Mouse (Mus musculus) stomach, embryonic 16.5 days (tissue): ENCODE results near the gene Lancl3. TPM values are rescaled to one million over a fixed set of nuclear protein-coding genes. Genes with fewer than 3 reads are reported as not detected.

Source experiments
- ATAC-seq: fragments of 200-750 bp; cut with Nextera tagmentation; 2 replicates; pipeline ENCODE4 v1.8.0; 2017; ENCODE audit warnings: moderate number of reproducible peaks, moderate TSS enrichment; ENCODE audit not compliant: insufficient read depth, low FRiP score
- H3K27ac ChIP-seq: fragments of 300-500 bp; sonication (generic); 2 replicates; pipeline ENCODE4 v1.5.1; 2014; ENCODE audit warnings: low read length
- H3K27me3 ChIP-seq: fragments of 300-500 bp; sonication (generic); 2 replicates; pipeline ENCODE4 v1.6.1; 2014; ENCODE audit warnings: low read length, control low read depth, mixed read lengths; ENCODE audit not compliant: control insufficient read depth, insufficient read depth
- H3K36me3 ChIP-seq: fragments of 300-500 bp; sonication (generic); 2 replicates; pipeline ENCODE4 v1.6.1; 2014; ENCODE audit warnings: low read length; ENCODE audit not compliant: control insufficient read depth, insufficient read depth
- H3K4me1 ChIP-seq: fragments of 300-500 bp; sonication (generic); 2 replicates; pipeline ENCODE4 v1.6.1; 2014; ENCODE audit warnings: low read length, control low read depth, mixed read lengths; ENCODE audit not compliant: control insufficient read depth, insufficient read depth
- H3K4me2 ChIP-seq: fragments of 300-500 bp; sonication (generic); 2 replicates; pipeline ENCODE4 v1.6.1; 2014; ENCODE audit warnings: low read depth, low read length, mixed read lengths
- H3K4me3 ChIP-seq: fragments of 300-500 bp; sonication (generic); replicated peaks from 2 replicates; pipeline ENCODE4 v1.5.1; 2014; ENCODE audit warnings: mild to moderate bottlenecking, low read length
- H3K9ac ChIP-seq: fragments of 300-500 bp; sonication (generic); 2 replicates; pipeline ENCODE4 v1.6.1; 2014; ENCODE audit warnings: low read length
- H3K9me3 ChIP-seq: fragments of 300-500 bp; sonication (generic); replicated peaks from 2 replicates; pipeline ENCODE4 v1.6.1; 2016; ENCODE audit warnings: low read length, control low read depth; ENCODE audit not compliant: control insufficient read depth
- WGBS: fragments of 180-500 bp; shearing (Covaris S2); extraction: QIAGEN DNeasy Blood & Tissue Kit; methylation state at CpG from one replicate; pipeline ENCODE4 v1.1.7; 2014; 5-methylcytosine and 5-hydroxymethylcytosine counted together
- polyA plus RNA-seq: library from polyadenylated mRNA; unstranded; fragments of >200 nt; fragmentation: Nextera tagmentation; extraction: Ambion mirVana; gene quantifications from 2 replicates; pipeline ENCODE4 v1.2.1, GENCODE M21; 2015

Lancl3 gene
- polyA plus RNA-seq, 1 experiment from 2014 or later = 2.1 TPM

DNA sequence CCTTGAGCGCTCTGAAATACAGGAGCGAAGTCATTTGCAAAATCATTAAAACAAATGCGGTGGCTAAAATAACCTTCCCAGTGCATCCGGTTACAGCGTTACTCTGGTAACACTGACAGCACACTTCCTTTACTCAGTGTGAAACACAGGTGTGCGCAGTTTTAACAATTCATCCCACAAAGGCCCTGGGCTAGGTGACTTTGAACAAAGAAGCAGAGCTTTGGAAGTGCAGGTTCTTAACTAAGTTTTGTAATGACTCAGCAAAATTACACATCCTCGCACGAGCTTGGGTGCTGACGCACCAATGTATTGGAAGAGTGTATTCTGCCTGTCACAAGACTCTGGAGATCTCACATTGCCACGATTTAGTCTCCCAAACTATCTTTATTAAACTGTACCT is 54.3 kb downstream of the Lancl3 start:
- H3K4me3 ChIP-seq = no peak overlapping the region
- H3K36me3 ChIP-seq = no peaks in the 10 kb centered on the region
- ATAC-seq = no peak
- H3K9ac ChIP-seq = no peak overlapping the region
- H3K27ac ChIP-seq = no peak overlapping the region
- H3K4me2 ChIP-seq = no peak overlapping the region
- no peaks in the 10 kb centered on the region for H3K27me3 ChIP-seq
- H3K4me1 ChIP-seq = no peaks in the 10 kb centered on the region
- H3K9me3 ChIP-seq = no peaks in the 10 kb centered on the region
- WGBS = 68% methylated on average over 10 of the region's 10 CpGs

DNA sequence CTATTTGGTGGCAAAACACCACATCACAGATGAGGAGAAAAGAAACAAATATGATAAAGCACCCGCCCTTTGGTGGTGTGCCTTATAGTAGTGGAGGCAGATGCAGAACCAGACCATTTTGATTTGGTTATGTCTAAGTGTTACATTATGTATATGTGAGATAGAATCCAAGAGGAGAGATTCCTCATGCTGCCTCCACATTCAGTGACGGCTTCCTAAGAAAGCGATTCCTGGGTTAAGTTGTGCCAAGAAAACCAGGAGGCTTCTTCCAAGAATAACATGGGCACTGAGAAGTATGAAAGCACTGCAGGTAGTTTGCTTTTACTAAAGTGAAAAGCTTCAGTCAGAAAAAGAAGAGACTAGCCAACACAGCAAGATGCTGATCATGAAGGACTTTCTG is 55.2 kb downstream of the Lancl3 start:
- Histone ChIP-seq H3K9ac (no peak overlapping the region), H3K9me3 (no peaks in the 10 kb centered on the region), H3K27ac (no peak overlapping the region), H3K4me3 (no peak overlapping the region), H3K36me3 (no peaks in the 10 kb centered on the region), H3K4me2 (no peak overlapping the region), H3K4me1 (no peaks in the 10 kb centered on the region), H3K27me3 (no peaks in the 10 kb centered on the region)
- WGBS = 87% methylated on average over 3 of the region's 3 CpGs
- no peak for ATAC-seq

DNA sequence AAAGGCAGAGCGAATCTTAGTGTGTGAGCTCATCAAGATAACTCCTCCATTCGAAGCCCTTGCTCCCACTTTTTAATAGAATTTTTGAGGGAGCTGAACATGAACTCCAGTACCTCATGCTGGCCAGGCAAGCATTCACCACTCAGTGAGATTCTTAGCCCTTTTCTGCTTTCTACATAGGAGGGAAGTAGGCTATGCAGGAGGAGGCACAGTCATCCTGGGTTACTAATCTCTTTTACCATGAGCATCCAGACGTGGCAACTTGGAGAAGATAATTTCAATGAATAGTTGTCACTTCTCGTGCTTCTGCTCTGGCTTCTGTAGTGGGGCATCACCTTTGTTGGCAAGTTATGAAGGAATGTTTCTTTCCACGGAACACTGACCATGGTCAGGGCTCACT is 57.1 kb downstream of the Lancl3 start, which contains the start of gene Gm14862:
Gene Gm14862, minus strand, starts transcription at position 134 of the 400 bp plus-strand sequence.
- 79% methylated on average over 5 of the region's 5 CpGs for WGBS
- Histone ChIP-seq H3K4me2 (no peak within 1 kb of the TSS), H3K27me3 (no peaks in the 10 kb centered on the region), H3K9ac (no peak within 1 kb of the TSS), H3K4me1 (no peaks in the 10 kb centered on the region), H3K4me3 (no peak within 1 kb of the TSS), H3K9me3 (no peaks in the 10 kb centered on the region), H3K36me3 (no peaks in the 10 kb centered on the region), H3K27ac (no peak within 1 kb of the TSS)
- no peak for ATAC-seq

DNA sequence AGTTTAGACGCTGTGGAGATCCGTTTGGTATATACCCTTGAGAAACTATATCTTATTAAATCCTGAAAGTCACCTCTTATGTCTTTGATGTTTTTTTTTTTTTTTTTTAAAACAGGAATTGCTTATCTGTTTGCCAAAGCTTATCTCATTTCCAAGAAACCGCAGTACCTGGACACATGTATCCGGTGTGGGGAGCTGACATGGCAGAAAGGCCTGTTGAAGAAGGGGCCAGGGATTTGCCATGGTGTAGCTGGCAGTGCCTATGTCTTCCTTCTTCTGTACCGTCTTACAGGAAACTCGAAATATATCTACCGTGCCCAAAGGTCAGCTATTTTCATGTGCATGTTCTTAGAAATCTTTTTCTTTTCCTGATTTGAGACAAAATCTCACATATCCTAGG is 58.1 kb downstream of the Lancl3 start:
- H3K4me2 ChIP-seq = no peak overlapping the region
- 72% methylated on average over 7 of the region's 7 CpGs for WGBS
- no peaks in the 10 kb centered on the region for H3K36me3 ChIP-seq
- no peaks in the 10 kb centered on the region for H3K9me3 ChIP-seq
- H3K27me3 ChIP-seq = no peaks in the 10 kb centered on the region
- H3K4me3 ChIP-seq = no peak overlapping the region
- no peak overlapping the region for H3K27ac ChIP-seq
- H3K4me1 ChIP-seq = no peaks in the 10 kb centered on the region
- no peak for ATAC-seq
- H3K9ac ChIP-seq = no peak overlapping the region

DNA sequence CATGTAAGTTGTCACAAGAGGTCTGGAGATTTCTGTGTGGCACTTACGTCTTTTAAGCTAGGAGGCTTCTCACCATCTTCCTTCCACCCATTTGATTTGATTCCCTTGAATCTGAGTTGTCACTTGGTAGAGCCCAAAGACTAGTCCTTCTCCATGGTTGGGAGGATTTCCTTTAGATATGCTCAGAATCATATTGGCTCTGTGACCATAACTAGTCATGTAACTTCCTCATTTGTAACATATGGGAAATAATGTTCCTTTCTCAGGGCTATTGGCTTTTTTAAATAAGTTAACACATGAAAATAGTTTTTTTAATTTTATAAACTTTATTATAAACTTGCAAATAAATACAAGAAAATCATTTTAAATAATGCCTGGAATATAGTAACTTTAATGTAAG is 59.6 kb downstream of the Lancl3 start:
- Histone ChIP-seq H3K36me3 (no peaks in the 10 kb centered on the region), H3K27me3 (no peaks in the 10 kb centered on the region), H3K9me3 (no peaks in the 10 kb centered on the region), H3K27ac (no peak overlapping the region), H3K9ac (no peak overlapping the region), H3K4me3 (no peak overlapping the region), H3K4me1 (no peaks in the 10 kb centered on the region), H3K4me2 (no peak overlapping the region)
- WGBS = 79% methylated on average over 1 of the region's 1 CpGs
- no peak for ATAC-seq

DNA sequence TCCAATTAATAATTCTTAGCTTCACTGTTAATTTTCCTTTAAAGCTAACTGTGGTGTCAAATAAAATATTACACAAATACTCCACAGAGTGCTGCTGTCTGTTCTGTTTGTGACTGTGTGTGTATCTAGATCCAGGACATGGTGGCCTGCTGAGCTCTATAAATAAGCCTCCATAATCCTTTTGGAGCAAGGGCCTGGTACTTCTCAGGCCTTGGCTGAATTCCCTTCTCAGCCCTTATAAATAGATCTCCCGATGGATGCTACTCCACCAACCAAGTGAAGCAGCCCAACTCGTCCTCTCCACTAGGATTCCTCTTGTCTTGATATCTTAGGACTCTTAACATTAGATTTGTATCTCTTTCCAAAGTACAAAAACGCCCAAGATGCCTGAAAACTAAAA is 71.4 kb downstream of the Lancl3 start:
- no peak overlapping the region for H3K9ac ChIP-seq
- H3K9me3 ChIP-seq = no peaks in the 10 kb centered on the region
- H3K4me2 ChIP-seq = no peak overlapping the region
- H3K36me3 ChIP-seq = no peaks in the 10 kb centered on the region
- H3K27ac ChIP-seq = no peak overlapping the region
- 58% methylated on average over 3 of the region's 3 CpGs for WGBS
- no peaks in the 10 kb centered on the region; the same call in 1 of the 2 replicates for H3K4me1 ChIP-seq
- H3K4me3 ChIP-seq = no peak overlapping the region
- H3K27me3 ChIP-seq = no peaks in the 10 kb centered on the region
- no peak for ATAC-seq

DNA sequence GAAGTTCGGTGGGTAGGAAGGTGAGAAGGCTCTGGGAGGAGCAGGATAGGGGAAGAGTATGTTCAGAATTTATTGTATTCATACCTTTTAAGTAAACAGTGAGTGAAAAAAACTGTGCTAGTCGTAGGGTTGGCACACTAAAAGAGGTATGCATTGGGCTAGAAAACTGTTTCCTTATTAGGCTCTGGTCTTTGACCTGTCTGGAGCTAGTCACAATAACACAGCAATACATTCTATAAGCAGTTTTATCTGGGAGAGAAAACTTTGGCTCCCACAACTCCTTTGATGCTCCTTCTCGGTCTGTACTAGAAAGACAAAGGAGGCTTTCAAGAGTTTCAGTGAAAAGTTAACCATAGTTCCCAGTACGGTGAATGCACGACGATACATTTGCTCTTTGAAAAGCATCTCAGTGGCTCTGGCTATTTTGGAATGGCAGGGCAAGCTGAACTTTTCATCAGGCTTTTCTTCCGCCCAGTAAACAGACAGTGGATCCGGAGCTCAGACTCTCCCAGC is 72.3 kb downstream of the Lancl3 start:
- H3K27me3 ChIP-seq = no peaks in the 10 kb centered on the region
- H3K4me3 ChIP-seq = peak overlapping the region; percentile 57
- 14% methylated on average over 8 of the region's 8 CpGs for WGBS
- peak overlapping the region; percentile 70; the same call in 1 of the 2 replicates for H3K27ac ChIP-seq
- H3K4me1 ChIP-seq = no peaks in the 10 kb centered on the region; the same call in 1 of the 2 replicates
- H3K4me2 ChIP-seq = peak overlapping the region; percentile 51
- no peaks in the 10 kb centered on the region for H3K36me3 ChIP-seq
- peak overlapping the region; percentile 71 for H3K9ac ChIP-seq
- peak; percentile 48; the same call in 1 of the 2 replicates for ATAC-seq
- H3K9me3 ChIP-seq = no peaks in the 10 kb centered on the region

DNA sequence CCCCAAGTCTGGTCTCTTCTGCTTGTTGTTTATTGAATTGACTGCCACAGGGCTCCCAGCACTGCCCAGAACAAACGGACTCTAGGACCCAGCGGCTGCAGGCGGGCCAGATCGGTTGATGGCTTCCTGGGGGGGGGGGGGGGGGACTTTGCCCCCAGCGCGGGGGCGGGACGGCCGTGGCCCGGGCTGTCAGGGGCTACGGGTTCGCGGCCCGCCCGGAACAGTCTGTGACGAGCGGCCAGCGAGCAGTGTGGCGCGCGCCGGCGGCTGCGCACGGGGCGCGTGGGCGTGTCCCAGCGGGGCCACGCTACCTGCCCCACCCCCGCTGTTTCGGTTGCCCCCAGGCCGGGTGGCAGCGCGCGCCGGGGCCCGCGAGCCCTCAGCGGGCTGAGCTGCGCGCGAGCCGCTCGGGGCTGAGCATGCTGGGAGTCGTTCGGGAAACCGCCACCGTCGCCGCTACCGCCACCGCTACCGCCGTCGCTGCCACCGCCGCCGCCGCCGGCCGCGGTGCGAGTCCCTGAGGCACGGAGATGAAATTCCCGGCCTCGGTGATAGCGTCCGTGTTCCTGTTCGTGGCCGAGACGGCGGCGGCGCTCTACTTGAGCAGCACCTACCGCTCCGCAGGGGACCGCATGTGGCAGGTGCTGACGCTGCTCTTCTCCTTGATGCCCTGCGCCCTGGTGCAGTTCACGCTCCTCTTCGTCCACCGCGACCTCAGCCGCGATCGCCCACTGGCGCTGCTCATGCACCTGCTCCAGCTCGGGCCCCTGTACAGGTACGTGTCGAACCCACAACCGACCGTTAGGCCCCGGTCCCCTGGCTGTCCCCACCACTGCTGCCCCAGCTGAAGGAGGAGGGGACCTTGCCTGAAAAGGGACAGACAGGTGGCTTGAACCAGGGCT is 73.0 kb downstream of the Lancl3 start, which contains the start of gene Xk:
Gene Xk, plus strand, starts transcription at position 297 of the 902 bp plus-strand sequence.
- peak within 1 kb of the TSS; percentile 71 for H3K9ac ChIP-seq
- H3K27ac ChIP-seq = peak within 1 kb of the TSS; percentile 70
- H3K27me3 ChIP-seq = no peaks in the 10 kb centered on the region
- no peaks in the 10 kb centered on the region for H3K36me3 ChIP-seq
- H3K4me1 ChIP-seq = no peaks in the 10 kb centered on the region; the same call in 1 of the 2 replicates
- H3K4me3 ChIP-seq = peak within 1 kb of the TSS; percentile 57
- H3K4me2 ChIP-seq = peak within 1 kb of the TSS; percentile 51
- WGBS = 8% methylated on average over 61 of the region's 94 CpGs
- no peaks in the 10 kb centered on the region for H3K9me3 ChIP-seq
- peak; percentile 92 for ATAC-seq

DNA sequence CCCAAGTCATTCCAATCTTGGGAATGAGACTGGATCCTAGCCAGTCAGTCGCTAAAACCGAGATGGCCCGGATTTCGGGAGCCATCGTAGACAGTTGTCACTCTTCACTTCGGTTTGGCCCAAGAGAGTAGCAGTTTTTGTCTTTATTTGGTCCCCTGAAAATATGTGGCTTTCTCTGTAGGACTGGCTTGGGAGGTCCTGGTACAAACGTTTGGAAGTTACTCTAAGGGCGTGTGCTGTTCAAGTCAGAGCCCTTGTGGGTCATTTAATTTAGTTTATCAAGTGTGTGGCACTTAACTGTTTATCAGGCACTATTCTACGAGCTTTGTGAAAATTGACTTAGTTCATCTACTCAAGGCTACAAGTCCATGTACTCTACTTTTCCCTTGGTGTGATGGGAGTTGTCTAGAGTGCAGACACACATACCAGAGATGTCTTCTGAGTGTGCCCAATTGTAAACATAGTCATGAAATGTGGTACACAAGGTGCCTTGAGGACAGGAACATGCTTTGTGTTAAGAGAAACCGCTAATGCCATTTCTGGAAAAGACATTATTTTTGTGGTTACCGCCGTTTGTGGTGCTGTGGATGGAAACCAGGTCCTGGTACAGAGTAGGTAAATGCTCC is 73.8 kb downstream of the Lancl3 start:
- H3K9ac ChIP-seq = peak overlapping the region; percentile 71
- no peaks in the 10 kb centered on the region for H3K9me3 ChIP-seq
- H3K4me1 ChIP-seq = no peaks in the 10 kb centered on the region; the same call in 1 of the 2 replicates
- WGBS = 52% methylated on average over 12 of the region's 12 CpGs
- H3K4me3 ChIP-seq = peak overlapping the region; percentile 57
- H3K27ac ChIP-seq = no peak overlapping the region
- no peaks in the 10 kb centered on the region for H3K27me3 ChIP-seq
- no peak for ATAC-seq
- H3K4me2 ChIP-seq = peak overlapping the region; percentile 51
- no peaks in the 10 kb centered on the region for H3K36me3 ChIP-seq
